Mouse (Mus musculus): Measurements from ENCODE around the gene Olfr270. TPM values are rescaled to one million over a fixed set of nuclear protein-coding genes. Genes with fewer than 3 reads are reported as not detected.

Olfr270 gene
- total and polyA plus RNA-seq, 3 experiments: not detected

DNA sequence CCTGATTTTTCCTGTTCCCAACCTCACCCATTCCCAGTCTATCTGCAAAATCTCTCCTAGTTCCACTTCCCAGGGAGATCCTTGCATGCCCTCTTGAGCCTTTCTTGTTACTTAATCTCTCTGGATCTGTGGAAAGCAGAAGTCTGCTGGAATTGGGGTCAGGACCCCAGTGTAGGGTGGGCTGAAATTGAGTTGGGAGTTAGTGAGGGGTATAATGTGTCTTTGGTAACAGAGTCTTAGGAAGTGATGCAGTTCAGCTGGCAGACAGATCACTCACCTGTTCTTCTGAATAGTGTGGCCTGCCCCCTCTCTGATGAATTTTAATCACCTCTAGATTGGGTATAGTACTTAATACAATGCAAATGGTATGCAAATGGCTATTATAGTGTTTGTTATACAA, 17.7 kb upstream of the Olfr270 start:
- no peaks in the 10 kb centered on the region for H3K9me3 ChIP-seq (replicated peaks; ENCODE audit: insufficient read depth, low read length)
- DNase-seq (ENCODE audit: low read depth, low spot score): no peak
- H3K9ac ChIP-seq (ENCODE audit: control insufficient read depth, low read depth, low read length, poor library complexity, severe bottlenecking): no peak overlapping the region
- TF ChIP-seq POLR2AphosphoS2 (IDR thresholded peaks at IDR 0.05; ENCODE audit: low read length) (no peak), JUND (IDR thresholded peaks at IDR 0.05; ENCODE audit: low read depth, low read length) (no peak), MEF2A (IDR thresholded peaks at IDR 0.05; ENCODE audit: extremely low read depth, insufficient replicate concordance, low read depth, low read length, poor library complexity, severe bottlenecking) (no peak), KAT2A (conservative IDR thresholded peaks at IDR 0.05; ENCODE audit: low read depth, low read length) (no peak), TBP (IDR thresholded peaks at IDR 0.05; ENCODE audit: low read depth, low read length) (no peak), HCFC1 (IDR thresholded peaks at IDR 0.05; ENCODE audit: low read depth, low read length) (no peak), MXI1 (IDR thresholded peaks at IDR 0.05; ENCODE audit: low read depth, low read length) (no peak), SIN3A (IDR thresholded peaks at IDR 0.05; ENCODE audit: low read length) (no peak), E2F4 (IDR thresholded peaks at IDR 0.05; ENCODE audit: borderline replicate concordance, low read depth, low read length) (no peak), TAL1 (IDR thresholded peaks at IDR 0.05; ENCODE audit: low read length) (no peak), POLR2AphosphoS5 (IDR thresholded peaks at IDR 0.05; ENCODE audit: borderline replicate concordance, low read depth, low read length) (no peak)
- no peaks in the 10 kb centered on the region for H3K79me2 ChIP-seq (ENCODE audit: control insufficient read depth, insufficient read depth, low read length, poor library complexity)
- H3K27ac ChIP-seq (ENCODE audit: control insufficient read depth, low read depth, low read length): no peak overlapping the region
- H3K4me1 ChIP-seq (ENCODE audit: control insufficient read depth in 1 of 2, insufficient read depth in 2 of 2, low read length in 2 of 2): no peaks in the 10 kb centered on the region
- H3K36me3 ChIP-seq (ENCODE audit: control insufficient read depth in 1 of 2, insufficient read depth in 2 of 2, low read length in 2 of 2): no peaks in the 10 kb centered on the region
- no peak overlapping the region for H3K4me3 ChIP-seq (ENCODE audit: control insufficient read depth in 1 of 2, insufficient read depth in 1 of 2, low read depth in 2 of 2, low read length in 2 of 2)
- peaks cover 0 to 1% of the 10 kb centered on the region in 2 experiments; a peak in 1 of 4 replicates for H3K27me3 ChIP-seq (ENCODE audit: control insufficient read depth in 1 of 2, insufficient read depth in 2 of 2, low read length in 2 of 2)

DNA sequence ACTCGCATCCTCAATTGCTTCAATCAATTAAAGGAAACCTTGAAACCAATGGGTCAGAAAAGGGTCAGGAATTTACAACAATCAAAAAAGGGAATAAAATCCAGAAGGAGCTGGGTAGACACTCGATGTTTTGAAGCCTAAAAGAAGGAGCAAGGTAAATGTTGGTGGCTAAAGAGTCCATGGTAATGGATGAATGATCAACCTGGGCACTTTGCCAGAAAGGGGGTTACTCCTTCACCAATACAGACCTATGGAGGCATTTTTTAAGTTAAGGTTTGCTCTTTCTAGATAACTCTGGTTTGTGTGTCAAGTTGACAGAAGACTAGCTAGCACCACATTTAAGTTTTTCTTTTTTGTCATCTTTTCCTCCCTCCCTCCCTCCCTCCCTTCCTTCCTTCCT, 15.3 kb upstream of the Olfr270 start:
- Histone ChIP-seq H3K27me3 (ENCODE audit: control insufficient read depth in 1 of 2, insufficient read depth in 2 of 2, low read length in 2 of 2) (peaks cover 0 to 3% of the 10 kb centered on the region in 2 experiments; a peak in 1 of 4 replicates), H3K27ac (ENCODE audit: control insufficient read depth, low read depth, low read length) (no peak overlapping the region), H3K79me2 (ENCODE audit: control insufficient read depth, insufficient read depth, low read length, poor library complexity) (no peaks in the 10 kb centered on the region), H3K9me3 (replicated peaks; ENCODE audit: insufficient read depth, low read length) (no peaks in the 10 kb centered on the region), H3K4me1 (ENCODE audit: control insufficient read depth in 1 of 2, insufficient read depth in 2 of 2, low read length in 2 of 2) (no peaks in the 10 kb centered on the region), H3K36me3 (ENCODE audit: control insufficient read depth in 1 of 2, insufficient read depth in 2 of 2, low read length in 2 of 2) (no peaks in the 10 kb centered on the region), H3K4me3 (ENCODE audit: control insufficient read depth in 1 of 2, insufficient read depth in 1 of 2, low read depth in 2 of 2, low read length in 2 of 2) (no peak overlapping the region), H3K9ac (ENCODE audit: control insufficient read depth, low read depth, low read length, poor library complexity, severe bottlenecking) (no peak overlapping the region)
- no peak for DNase-seq (ENCODE audit: low read depth, low spot score)
- no peak for TF ChIP-seq ELF1 (IDR thresholded peaks at IDR 0.05; ENCODE audit: low read depth, low read length)
- no peak for TF ChIP-seq GABPA (IDR thresholded peaks at IDR 0.05; ENCODE audit: low read depth, low read length)
- no peak for TF ChIP-seq NELFE (IDR thresholded peaks at IDR 0.05; ENCODE audit: low read depth, low read length)
- TF ChIP-seq MYB (IDR thresholded peaks at IDR 0.05; ENCODE audit: low read depth, low read length): no peak
- TF ChIP-seq USF1 (IDR thresholded peaks at IDR 0.05; ENCODE audit: low read depth, low read length): no peak
- no peak for TF ChIP-seq MAFK (IDR thresholded peaks at IDR 0.05; ENCODE audit: borderline replicate concordance, low read depth, low read length)
- no peak for TF ChIP-seq MYC (IDR thresholded peaks at IDR 0.05; ENCODE audit: low read depth, low read length)
- TF ChIP-seq SIN3A (IDR thresholded peaks at IDR 0.05; ENCODE audit: low read length): no peak
- TF ChIP-seq KAT2A (conservative IDR thresholded peaks at IDR 0.05; ENCODE audit: low read depth, low read length): no peak
- no peak for TF ChIP-seq SMC3 (IDR thresholded peaks at IDR 0.05; ENCODE audit: low read depth, low read length)
- no peak for TF ChIP-seq MAZ (IDR thresholded peaks at IDR 0.05; ENCODE audit: low read depth, low read length)

Measured in MEL (cell line).